Mouse (Mus musculus) ovary, postnatal 36 days (tissue): Measurements from ENCODE around the gene Sept9.

Experiments used
- DNase-seq: peaks from one replicate; pipeline ENCODE4 v3.0.0; 2022; ENCODE audit warnings: low spot score, mixed read lengths

Sept9 gene

DNA sequence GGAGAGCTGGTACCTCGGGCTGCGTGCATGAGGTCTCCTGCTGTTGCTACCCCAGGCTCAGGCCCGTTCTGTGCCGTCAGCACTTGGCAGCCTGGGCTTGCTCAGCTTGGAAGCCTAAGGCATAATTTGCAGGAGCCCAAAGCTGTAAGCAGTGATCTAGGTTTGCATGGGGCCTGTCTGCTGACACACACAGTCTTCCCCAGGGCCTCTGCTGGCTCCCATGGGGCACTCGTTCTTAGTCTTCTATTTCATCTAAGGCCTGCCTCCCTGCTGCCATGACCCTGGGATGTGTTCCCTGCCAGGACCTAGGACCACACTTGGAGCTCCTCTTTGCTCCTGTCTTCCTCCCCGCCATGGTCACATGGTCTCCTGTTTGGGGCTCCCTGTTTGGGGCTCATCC, 21.7 kb downstream of the Sept9 start:
- no peak for DNase-seq

DNA sequence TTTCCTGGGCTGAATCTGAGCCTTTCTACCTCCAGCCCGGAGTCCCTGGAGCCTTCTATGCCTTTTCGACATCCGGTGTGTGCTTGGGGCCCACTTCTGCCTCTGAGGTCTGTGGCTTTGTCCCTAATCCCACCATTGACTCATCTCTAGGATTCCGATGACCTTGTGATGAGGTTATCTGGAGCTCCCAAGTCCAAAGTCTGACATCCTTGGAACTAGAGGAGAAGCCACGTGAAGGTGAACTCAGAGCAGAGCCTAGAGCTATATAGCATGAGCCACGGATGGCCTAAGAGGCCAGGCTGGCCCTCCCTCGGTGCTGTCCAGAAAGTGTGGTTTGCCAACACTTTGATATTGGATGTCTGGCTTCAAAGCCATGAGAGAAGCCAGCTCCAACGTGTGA, 23.4 kb downstream of the Sept9 start:
- no peak for DNase-seq

DNA sequence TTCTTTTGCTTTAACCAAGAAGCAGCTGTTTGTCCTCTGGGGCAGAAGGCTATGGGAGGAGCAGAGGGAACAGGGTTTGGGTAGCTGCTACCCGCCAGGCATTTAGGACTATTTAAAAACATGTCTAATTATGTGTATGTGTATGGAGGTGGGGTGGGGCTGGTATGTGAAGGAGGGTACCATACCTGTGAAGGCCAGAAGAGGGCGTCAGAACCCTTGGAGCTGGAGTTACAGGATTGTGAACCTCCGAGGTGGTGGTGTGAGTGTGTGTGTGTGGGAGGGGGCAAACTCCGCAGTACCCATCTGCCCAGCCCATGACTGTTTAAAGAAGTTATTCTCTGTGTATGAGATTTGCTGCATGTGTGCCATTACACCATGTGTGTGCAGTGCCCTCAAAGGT, 25.3 kb downstream of the Sept9 start:
- no peak for DNase-seq

DNA sequence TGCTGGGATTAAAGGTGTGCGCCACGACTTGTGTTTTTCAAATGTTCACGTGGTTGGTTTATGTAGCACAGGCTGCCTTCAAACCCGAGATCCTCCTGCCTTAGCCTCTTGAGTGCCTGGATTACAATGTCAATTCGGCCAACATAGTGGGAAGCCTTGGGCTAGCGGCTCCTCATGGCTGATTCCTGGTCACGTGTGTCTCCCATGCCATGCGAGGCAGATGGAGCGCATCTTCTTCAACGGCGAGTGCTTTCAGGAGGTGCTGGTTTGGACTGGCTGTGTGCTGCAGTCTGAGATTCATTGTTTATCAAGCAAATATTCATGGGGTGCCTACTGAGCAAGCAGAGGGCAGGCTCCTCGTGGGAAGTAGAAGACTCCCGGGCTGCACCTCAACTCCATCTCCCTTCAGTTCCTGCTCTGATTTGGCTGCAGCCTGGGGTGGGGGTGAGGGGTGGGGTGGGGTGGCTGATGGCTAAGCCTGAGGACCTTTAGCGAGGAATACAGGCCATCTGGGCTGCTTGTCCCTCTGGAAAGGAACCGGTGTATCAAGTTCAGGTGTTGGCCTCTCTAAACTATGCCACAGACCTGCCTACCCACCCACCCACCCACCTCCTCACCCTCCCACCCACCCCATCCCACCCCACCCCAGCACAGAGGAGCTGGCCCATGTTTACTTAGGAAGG, 26.2 kb downstream of the Sept9 start:
- no peak for DNase-seq

DNA sequence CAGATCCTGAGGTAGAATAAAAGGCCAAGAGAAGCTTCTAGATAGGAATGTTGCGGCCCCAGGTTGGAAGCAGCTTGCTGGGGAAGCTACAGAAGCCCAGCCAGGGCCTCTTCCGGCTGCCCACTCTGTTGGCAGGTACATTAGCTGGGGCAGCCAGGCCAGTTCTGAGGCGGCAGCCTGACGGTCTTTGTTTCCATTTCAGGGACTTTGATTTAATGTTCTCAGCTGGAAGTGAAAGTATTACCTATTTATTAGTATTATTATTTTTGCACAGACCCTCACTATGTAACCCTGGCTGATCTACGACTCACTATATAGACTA, 26.7 kb downstream of the Sept9 start:
- no peak for DNase-seq

DNA sequence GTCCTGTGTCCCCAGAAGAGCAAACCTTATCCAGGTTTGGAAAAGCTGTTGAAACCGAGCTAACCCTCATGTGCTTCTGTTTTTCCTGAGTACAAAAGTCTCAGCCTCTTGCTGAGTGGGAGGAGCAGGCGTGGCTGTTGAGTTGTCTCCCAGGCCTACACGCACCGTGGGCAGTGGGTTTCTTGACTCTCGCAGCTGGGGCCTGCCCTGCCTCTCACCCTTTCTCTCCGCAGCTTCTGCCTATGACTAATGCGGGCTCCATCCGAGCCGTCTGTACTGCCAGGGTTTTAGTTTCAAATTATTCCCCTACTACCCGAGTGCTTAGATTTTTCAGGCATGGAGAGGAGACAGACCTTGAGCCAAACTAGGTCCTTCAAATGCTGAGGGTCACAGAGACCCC, 28.7 kb downstream of the Sept9 start:
- DNase-seq = no peak

DNA sequence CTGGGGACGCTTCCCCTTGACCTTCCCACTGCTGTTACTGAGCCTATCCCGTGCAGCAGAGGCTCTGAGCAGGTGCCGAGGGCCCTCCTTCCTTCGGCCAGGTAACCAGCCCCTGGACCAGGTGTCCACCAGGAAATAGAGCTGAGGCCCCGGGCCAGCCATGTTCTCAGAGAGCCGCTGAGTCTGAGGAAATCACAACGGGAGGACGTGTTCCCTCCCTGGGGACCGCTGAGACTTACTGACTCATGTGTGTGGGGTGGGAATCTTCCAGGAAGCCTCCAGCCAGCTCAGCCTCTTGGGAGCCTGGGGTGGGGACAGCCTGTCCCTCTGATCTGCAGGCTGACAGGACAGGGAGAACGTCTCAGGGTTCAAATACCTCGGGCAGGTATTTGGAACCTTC, 32.1 kb downstream of the Sept9 start:
- DNase-seq = no peak

DNA sequence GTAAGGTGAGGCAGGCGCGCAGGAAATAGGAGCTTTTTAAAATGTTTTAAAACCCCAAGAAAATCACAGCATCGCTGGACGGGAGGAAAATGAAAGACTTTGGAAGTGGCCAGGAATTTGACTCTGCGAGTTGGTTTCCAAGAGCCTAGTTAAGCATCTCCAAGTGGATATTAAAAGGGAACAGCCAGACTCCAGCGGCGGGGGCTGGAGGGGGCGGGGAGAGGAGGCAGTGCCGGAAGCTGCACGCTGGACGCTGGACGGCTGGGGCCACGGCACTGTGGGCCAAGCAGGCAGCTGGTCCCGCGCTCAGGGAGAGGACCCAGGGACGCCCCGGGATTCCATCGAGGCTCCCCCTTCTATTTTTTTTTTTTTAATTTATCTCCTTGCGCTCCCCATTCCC, 32.6 kb downstream of the Sept9 start:
- DNase-seq = peak; percentile 76

DNA sequence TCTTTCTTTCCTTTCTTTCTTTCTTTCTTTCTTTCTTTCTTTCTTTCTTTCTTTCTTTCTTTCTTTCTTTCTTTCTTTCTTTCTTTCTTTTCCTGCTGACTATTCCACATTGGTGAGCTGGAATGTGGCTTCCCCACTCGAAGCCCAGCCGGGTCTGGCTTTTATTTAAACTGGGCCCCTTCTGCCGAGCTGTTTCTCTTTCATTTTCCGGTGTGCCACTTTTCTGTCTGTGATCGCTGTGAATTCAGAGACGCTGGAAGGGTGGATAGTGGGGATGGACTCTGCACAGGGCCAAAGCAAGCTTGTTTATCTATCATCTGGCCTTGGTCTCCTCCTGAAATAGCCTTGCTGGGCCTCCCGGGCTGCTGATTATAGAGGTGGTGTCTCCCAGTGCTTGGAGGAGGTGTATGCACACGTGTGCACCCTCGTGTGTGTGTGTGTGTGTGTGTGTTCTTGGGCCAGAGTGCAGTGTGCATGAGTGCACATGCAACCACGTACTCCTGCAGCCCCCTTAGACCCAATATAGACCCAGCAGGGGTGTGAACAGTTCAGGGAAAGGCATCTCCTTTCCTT, 33.5 kb downstream of the Sept9 start:
- DNase-seq = peak; percentile 38

DNA sequence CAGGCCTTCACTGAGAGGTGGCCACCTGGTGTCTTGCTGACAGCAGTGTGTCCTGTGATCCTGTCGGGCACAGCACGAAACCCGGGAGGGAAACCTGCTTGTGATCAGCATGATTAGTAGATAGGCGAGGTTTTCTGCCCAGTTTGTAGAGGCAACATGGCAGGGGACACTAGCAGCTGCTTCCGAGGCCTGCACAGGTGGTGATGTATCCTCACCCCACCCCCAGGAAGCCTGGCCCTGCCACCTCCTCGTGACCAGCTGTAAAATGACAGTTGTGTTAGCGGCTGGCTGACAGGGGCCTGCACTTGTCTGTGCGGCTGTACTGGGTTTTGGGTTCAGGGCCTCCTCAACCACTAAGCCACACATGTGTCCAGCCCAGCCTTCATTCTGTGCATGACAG, 34.4 kb downstream of the Sept9 start:
- DNase-seq = no peak

DNA sequence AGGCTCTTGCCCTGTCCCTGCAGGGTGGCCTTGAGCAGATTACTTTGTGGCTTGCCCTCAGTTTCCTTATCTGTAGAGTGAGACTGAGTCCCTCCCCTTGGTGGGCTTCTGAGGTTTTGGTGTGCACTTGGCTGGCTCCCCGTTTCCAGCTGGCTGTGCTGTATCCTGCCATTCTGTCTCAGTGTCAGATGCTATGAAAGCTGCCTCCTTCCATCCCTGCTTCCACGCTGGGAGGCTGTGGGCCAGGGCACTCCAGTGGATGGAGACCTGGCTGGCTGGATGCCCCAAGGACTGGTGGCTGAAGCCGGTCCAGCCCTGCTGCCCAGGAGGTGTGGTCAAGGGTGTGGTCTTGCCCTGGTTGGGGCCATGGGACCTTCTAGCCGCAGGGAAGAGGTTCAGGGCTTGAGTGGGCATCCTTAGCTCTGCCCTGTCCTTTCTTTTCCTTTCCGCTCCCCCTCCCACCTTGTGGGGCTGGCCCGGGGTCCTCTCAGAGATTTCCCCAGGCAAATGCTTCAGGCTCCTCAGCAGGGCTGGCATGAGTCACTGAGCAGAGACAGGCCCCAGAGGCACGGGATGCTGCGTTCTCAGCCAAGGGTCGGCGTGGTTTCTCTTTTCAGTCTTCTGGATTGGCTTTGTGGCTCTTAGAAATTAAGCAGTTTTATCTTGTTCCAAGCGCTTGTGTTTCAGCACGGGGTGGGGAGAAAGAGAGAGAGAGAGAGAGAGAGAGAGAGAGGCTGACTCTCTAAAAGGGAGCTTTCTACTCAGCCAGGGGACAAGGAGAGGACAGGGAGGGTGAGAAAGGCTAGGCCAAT, 35.8 kb downstream of the Sept9 start:
- DNase-seq = peak; percentile 62

DNA sequence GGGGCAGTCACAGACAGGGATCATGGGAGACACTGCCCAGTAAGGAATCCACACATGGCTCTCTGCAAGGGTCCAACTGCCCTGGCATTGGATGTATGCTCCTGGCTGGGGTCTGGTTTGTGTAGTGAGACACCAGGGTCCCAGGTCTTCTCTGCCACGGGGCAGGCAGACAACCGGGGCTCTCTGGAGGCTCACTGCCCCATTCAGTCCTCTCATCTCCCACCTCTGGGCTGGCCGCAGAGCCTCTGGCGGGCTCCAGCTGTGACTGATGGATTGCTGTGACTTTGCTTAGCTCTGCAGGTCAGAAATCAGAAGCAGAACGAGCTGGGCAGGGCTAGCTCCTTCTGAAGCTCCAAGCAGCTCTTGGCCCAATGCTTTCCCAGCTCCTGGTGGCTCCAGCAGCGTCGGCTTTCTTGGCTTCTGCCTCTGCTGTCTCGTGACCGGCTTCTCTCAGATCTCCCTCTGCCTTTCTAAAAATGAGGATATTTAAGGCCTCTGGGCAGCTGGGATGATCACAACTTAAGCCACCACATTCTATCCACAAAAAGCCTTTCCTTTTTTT, 36.5 kb downstream of the Sept9 start:
- DNase-seq = no peak

DNA sequence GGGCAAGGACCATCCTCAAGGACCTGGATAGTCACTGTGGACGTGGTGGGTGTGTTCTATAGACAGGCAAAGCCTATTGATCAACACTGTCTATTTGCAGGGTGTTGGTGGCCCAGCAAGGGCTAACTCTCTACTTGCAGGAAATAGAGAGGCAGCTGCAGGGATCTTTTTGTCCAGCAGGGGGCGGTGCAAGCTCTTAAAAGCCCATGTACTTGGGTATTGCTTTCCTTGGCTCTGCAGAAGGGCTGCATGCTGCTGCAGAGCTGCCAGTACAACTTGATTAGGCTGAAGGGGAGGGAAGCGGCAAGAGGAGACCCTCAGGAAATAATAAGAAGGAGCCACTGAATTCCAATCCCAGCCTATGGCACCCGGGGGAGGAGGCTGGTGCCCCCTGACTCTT, 38.7 kb downstream of the Sept9 start:
- peak; percentile 89 for DNase-seq

DNA sequence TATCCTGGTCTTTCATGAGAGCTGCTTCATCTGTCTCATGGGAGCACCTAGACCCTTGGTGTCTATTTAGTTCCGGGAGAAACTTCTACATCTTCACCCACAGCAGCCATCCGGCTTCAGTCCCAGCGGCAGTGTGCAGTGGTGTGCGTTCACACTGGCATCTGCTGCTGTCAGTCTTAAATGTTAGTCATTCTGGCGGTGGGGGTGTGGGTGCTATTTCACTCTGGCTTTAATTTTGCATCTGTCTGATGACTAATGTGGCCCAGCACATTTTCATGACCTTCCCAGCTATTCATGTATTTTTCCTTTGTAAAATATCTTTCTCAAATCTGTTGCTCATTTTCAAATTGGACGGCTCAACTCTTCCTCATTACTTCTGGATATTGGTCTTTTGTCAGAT, 40.2 kb downstream of the Sept9 start:
- no peak for DNase-seq

DNA sequence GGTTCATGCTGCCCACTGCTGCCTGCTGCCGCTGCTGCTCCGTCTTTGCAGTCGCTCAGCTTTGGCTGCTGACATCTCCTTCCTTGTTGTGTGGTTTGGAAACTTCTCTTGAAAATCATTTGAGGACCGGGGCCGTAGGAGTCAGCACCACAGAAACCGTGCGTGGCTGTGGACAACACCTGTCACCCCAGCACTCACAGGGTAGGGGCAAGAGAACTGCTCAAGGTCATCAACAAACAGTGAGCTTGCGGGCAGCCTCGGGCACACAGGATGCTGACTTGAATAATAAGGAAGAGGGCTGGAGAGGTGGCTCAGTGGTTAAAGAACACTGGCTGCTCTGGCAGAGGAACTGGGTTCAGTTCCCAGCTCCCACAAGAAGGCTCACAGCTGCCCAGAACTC, 40.9 kb downstream of the Sept9 start:
- DNase-seq = no peak

DNA sequence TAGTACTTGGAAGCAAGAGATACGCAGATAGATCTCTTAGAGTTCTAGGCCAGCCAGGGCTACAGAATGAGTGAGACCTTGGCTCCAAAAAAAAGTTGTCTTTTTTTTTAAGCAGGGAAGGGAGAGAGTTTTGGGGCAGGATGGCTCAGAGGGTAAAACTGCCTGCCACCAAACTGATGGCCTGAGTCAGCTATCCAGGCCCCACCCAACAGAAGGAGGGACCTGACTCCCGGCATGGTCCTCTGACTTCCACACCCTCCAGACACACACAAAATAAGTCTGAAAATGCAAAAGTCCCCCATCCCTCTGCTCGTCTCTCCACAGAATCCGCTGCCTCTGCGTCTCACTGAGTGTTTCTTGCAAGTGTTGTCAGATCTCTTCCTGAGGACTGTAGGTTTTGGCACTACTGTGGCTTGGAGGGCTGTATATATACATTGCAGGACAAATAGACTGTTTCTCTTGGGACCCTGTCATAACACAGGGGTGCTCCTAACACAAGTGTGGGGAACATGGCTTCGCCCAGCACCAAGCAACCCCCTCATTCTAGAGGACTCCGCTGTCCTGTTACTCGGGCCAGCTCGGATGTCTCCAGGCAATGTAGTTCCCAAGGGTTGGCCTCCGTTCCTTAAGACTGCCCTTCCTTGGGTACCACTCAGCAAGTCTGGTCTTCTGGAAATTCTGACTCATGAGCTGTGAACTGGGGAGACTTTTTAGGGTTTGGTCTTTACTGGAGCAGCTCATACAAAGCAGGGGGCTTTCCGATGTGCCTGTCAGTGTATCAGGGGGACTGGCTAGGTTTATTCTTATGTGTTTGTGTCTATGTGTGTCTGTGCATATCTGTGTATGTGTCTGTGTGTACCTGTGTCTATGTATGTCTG, 41.6 kb downstream of the Sept9 start:
- DNase-seq = no peak

DNA sequence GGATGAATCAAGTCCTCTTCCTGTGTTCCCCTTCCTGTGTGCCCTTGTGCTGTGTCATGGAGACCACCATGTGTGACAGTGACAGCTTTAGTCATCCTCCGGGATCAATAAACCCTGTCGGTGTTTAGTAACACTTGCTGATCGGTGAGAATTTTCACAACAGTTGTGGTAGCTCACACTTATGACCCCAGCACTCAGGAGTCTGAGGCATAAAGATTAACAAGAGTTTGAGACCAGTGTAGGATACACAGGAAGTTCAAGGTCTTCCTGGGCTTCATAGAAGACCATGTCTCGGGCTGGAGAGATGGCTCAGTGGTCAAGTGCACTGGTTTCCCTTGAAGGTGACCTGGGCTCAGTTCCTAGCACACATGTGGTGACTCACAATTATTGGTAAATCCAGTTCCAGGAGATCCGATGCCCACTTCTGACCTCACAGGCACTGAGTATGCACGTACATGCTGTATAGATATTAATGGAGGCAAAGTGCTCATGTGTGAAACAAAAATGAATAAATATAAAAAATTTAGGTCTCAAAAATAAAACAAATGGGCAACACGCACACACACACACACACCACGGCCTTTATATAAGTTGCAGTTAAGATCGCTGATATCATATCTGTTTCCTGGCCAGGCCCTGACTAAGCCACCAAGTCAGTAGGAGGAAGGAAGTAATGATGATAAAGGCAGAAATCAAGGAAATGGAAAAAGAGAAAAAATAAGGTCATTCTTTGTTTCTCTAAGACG, 43.1 kb downstream of the Sept9 start:
- no peak for DNase-seq

DNA sequence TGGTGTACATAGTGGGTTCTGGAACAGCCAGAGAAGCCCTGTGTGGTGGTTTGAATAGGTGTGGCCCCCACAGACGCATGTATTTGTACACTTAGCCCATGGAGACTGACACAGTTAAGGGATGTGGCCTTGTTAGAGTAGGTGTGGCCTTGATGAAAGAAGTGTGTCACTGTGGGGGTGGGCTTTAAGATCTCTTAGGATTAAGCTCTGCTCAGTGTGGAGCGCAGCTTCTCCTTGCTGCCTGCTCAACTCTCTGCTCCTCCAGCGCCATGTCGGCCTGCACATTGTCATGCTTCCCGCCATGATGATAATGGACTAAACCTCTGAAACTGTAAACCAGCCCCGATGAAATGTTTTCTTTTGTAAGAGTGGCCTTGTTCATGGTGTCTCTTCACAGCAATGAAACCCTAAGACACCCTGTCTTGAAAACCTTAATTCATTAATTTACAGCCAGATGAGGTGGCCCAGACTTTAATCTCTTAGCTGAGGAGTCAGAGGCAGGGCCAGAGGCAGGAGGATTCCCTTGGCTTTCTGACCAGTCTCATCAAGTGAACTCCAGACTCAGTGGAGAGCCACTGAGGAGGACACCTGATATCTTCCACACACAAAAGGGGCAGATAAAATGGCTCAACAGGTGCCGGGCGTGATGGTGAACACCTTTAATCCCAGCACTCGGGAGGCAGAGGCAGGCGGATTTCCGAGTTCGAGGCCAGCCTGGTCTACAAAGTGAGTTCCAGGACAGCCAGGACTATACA, 44.3 kb downstream of the Sept9 start:
- DNase-seq = no peak

DNA sequence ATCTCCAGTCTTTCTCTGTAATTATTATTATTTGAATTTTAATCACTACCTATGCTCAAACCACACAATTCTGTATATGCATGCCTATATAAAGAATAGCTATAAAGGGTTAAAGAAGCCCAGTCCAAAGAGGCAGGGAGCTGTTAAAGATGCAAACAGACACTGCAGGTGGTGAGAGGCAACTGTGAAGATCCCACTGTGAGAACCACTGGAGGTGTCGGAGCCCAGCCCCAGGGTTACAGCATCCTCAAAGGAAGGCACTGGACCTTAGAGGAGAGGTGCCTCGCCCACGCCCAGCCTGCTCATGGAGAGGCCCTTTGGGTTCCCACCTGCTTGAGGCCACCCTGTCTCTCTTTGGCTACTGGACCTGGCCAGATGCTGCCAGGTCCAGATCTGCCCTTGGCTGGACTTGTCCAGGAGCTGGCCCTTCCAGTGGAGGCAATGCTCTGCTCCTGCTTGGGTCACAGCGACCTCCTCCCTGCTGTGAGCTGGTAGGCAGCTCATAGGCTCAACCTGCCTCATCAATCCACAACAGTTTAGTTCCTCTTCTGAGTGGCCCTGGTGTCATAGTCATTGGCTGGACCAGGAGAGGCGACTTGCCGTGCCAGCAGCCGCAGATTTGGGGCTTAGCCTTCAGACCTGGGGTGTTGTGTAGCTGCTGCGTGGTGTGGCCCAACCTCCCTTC, 45.7 kb downstream of the Sept9 start:
- DNase-seq = no peak

DNA sequence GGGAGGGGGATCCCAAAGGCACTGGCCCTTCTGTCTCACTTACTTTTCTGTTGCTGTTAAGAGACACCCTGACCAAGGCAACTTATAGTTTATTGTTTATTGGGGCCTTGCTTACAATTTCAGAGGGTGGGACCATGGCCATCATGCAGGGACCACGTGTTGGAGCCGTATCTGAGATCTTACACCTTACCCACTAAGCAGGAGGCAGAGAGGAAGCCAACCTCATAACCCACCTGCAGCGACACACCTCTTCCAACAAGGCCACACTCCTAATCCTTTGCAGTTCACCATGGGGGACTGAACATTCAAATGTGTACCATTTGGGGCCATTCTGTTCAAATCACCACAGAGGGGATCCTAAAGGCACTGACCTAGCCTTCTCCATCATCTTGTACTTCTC, 46.4 kb downstream of the Sept9 start:
- DNase-seq = no peak
